Mouse (Mus musculus) midbrain, embryonic 14.5 days (tissue): ENCODE data around the gene Rimklb. TPM values are rescaled to one million over a fixed set of nuclear protein-coding genes. Genes with fewer than 3 reads are reported as not detected.

Source experiments
- ATAC-seq: fragments of 200-750 bp; cut with Nextera tagmentation; 2 replicates; pipeline ENCODE4 v1.8.0; 2017; ENCODE audit warnings: moderate number of reproducible peaks, moderate library complexity; ENCODE audit not compliant: low FRiP score, low TSS enrichment
- DNase-seq: peaks from one replicate; pipeline ENCODE4 v3.0.0-alpha.2; 2015
- H3K27ac ChIP-seq: fragments of 300-500 bp; sonication (generic); replicated peaks from 2 replicates; pipeline ENCODE4 v1.5.1; 2014; ENCODE audit warnings: mild to moderate bottlenecking, low read depth, low read length, moderate library complexity
- H3K27me3 ChIP-seq: fragments of 300-500 bp; sonication (generic); 2 replicates; pipeline ENCODE4 v1.6.1; 2014; ENCODE audit warnings: low read length, control low read depth, mixed read lengths; ENCODE audit not compliant: control insufficient read depth, insufficient read depth
- H3K36me3 ChIP-seq: fragments of 300-500 bp; sonication (generic); 2 replicates; pipeline ENCODE4 v1.6.1; 2014; ENCODE audit warnings: low read length, control low read depth; ENCODE audit not compliant: control insufficient read depth, insufficient read depth
- H3K4me1 ChIP-seq: fragments of 300-500 bp; sonication (generic); 2 replicates; pipeline ENCODE4 v1.6.1; 2014; ENCODE audit warnings: mild to moderate bottlenecking, antibody characterized with exemption, low read length, control low read depth; ENCODE audit not compliant: control insufficient read depth, insufficient read depth
- H3K4me2 ChIP-seq: fragments of 300-500 bp; sonication (generic); 2 replicates; pipeline ENCODE4 v1.6.1; 2014; ENCODE audit warnings: mild to moderate bottlenecking, low read length, moderate library complexity
- H3K4me3 ChIP-seq: fragments of 300-500 bp; sonication (generic); replicated peaks from 2 replicates; pipeline ENCODE4 v1.5.1; 2014; ENCODE audit warnings: low read depth, low read length
- H3K9ac ChIP-seq: fragments of 300-500 bp; sonication (generic); replicated peaks from 2 replicates; pipeline ENCODE4 v1.6.1; 2014; ENCODE audit warnings: mild to moderate bottlenecking, low read length, moderate library complexity
- H3K9me3 ChIP-seq: fragments of 300-500 bp; sonication (generic); 2 replicates; pipeline ENCODE4 v1.6.1; 2016; ENCODE audit warnings: low read length, control low read depth, mixed read lengths; ENCODE audit not compliant: control insufficient read depth
- WGBS: fragments of 180-500 bp; shearing (Covaris S2); extraction: QIAGEN DNeasy Blood & Tissue Kit; methylation state at CpG from one replicate; pipeline ENCODE4 v1.1.7; 2014; 5-methylcytosine and 5-hydroxymethylcytosine counted together
- polyA plus RNA-seq: library from polyadenylated mRNA; unstranded; fragments of >200 nt; fragmentation: Nextera tagmentation; extraction: Ambion mirVana; gene quantifications from 2 replicates; pipeline ENCODE4 v1.2.1, GENCODE M21; 2014

Gene Rimklb
- polyA plus RNA-seq, 1 experiment from 2014 or later: 133 TPM

- Histone ChIP-seq H3K36me3 (no peaks in the 10 kb centered on the region), H3K4me1 (0 out of 2 replicates have a peak, but pooled peaks cover 2% of the 10 kb centered on the region), H3K27ac (no peak overlapping the region), H3K4me2 (no peak overlapping the region), H3K9me3 (no peaks in the 10 kb centered on the region), H3K4me3 (no peak overlapping the region), H3K9ac (no peak overlapping the region), H3K27me3 (no peaks in the 10 kb centered on the region)
- no peak for DNase-seq
- WGBS: 42% methylated on average over 4 of the region's 4 CpGs
- ATAC-seq: no peak
Observed at GRCm38 (mm10) chr6:122416347-122416746, 82.2 kb downstream of the Rimklb start.

- H3K4me2 ChIP-seq: no peak overlapping the region
- no peaks in the 10 kb centered on the region for H3K36me3 ChIP-seq
- no peaks in the 10 kb centered on the region for H3K9me3 ChIP-seq
- no peak for ATAC-seq
- H3K4me1 ChIP-seq: no peaks in the 10 kb centered on the region
- no peaks in the 10 kb centered on the region for H3K27me3 ChIP-seq
- DNase-seq: no peak
- H3K27ac ChIP-seq: no peak overlapping the region
- 90% methylated on average over 8 of the region's 8 CpGs for WGBS
- no peak overlapping the region for H3K4me3 ChIP-seq
- H3K9ac ChIP-seq: no peak overlapping the region
Observed at GRCm38 (mm10) chr6:122411281-122411680, 87.3 kb downstream of the Rimklb start.

GRCm38 (mm10) chr6:122402240-122402639 is 96.3 kb downstream of the Rimklb start:
- H3K4me3 ChIP-seq: no peak overlapping the region
- no peaks in the 10 kb centered on the region for H3K36me3 ChIP-seq
- no peaks in the 10 kb centered on the region for H3K9me3 ChIP-seq
- WGBS: 17% methylated on average over 3 of the region's 3 CpGs
- no peaks in the 10 kb centered on the region for H3K27me3 ChIP-seq
- no peak overlapping the region for H3K9ac ChIP-seq
- ATAC-seq (no peak), DNase-seq (peak; percentile 82)
- H3K4me1 ChIP-seq: no peaks in the 10 kb centered on the region
- H3K27ac ChIP-seq: no peak overlapping the region
- no peak overlapping the region for H3K4me2 ChIP-seq

GRCm38 (mm10) chr6:122400263-122400662 is 98.3 kb downstream of the Rimklb start:
- no peak for DNase-seq
- WGBS: 77% methylated on average over 9 of the region's 9 CpGs
- H3K36me3 ChIP-seq: no peaks in the 10 kb centered on the region
- no peak overlapping the region for H3K4me3 ChIP-seq
- H3K9ac ChIP-seq: no peak overlapping the region
- no peak overlapping the region for H3K27ac ChIP-seq
- H3K4me1 ChIP-seq: no peaks in the 10 kb centered on the region
- H3K27me3 ChIP-seq: no peaks in the 10 kb centered on the region
- ATAC-seq: no peak
- H3K4me2 ChIP-seq: no peak overlapping the region
- H3K9me3 ChIP-seq: no peaks in the 10 kb centered on the region

Other genes with a start within 250 kb of the Rimklb start
- 0.92 and 1.0 TPM in 2 replicates for gene Klrg1, start 215.9 kb downstream of the Rimklb start, polyA plus RNA-seq
- 40.2 and 60.9 TPM in 2 replicates for gene M6pr, start 190.0 kb downstream of the Rimklb start, polyA plus RNA-seq
- 43.3 and 46.7 TPM in 2 replicates for gene Phc1, start 158.2 kb downstream of the Rimklb start, polyA plus RNA-seq
- 1.0 and 1.6 TPM in 2 replicates for gene Mfap5, start 7.1 kb upstream of the Rimklb start, polyA plus RNA-seq
- gene Aicda, start 55.0 kb upstream of the Rimklb start, polyA plus RNA-seq: 0.81 and 0.95 TPM in 2 replicates
- gene Apobec1, start 103.7 kb upstream of the Rimklb start, polyA plus RNA-seq: 0.31 and 1.6 TPM in 2 replicates
- 0.13 TPM in 1 of 2 replicates, not detected in the other for gene Gdf3, start 111.3 kb upstream of the Rimklb start, polyA plus RNA-seq
- gene Dppa3, start 127.6 kb upstream of the Rimklb start, polyA plus RNA-seq: not detected in 2 replicates
- gene Nanog, start 208.7 kb upstream of the Rimklb start, polyA plus RNA-seq: 0.11 TPM in 1 of 2 replicates, not detected in the other